Mouse (Mus musculus): ENCODE measurements at regions not wholly inside any gene's neighbourhood (a gene's known extent, or its start where the extent isn't known, plus 50 kb on each side); places are given as distances from the start of the nearest gene placed in this dataset.

DNA sequence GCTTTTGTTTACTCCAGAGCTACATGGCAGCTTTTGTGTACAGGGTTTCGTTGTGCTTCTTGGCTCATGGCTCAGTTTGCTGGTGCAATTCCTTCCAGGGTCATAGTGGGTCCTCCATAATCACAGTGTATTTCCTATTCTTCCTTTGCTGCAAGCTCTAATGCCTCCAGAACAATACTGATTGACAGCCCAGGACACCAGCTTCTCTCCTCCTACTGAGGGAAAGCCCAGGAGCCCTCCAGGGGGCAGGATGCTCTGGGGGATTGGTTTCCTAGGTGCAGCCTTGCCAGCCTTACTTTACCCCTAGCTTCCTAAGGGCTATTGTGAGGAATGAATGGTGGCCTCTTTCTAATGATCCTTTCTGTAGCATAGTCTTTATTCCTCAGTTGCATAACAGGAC lies 224.6 kb downstream of the Ice1 start:
- no peak for ATAC-seq (ENCODE audit: insufficient number of reproducible peaks, low FRiP score, low TSS enrichment)

DNA sequence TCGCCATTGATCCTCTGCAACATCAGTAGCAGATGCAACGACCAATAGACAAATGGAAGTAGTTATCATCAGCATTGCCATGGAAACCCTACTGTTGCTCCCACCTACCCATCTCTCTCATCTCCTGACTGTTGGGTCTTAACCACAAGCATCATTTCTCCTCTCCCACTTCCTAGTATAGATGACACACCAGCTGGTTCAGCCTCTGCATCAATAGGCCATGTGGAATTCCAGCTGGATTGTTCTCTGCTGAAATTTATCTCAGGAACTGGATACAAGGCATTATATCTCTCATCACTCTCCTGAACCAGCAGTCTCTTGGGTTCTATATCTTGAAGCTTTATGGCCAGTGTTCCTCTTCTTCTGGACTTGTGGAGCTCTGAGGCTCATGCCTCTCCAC lies 219.3 kb downstream of the Ice1 start:
- no peak for ATAC-seq (ENCODE audit: insufficient number of reproducible peaks, low FRiP score, low TSS enrichment)

DNA sequence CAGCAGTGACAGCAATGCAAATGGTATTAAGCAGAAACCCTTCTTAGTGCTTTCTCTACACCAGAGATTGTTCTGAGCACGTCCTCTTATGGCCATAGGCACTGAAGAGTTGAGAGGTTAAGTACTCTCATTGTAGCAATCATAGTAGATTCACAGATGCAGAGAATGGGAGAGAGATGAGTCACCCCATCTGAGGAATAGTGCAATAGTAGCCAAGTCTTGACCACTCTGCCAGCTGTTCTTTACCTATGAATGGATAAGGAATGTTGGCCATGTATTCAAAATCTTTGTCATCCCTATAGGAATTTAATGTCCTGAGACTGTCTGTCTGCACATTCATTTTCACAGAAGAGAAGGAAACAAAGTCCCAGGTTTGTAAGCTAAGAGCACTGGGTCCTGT lies 198.0 kb downstream of the Ice1 start:
- no peak for ATAC-seq (ENCODE audit: insufficient number of reproducible peaks, low FRiP score, low TSS enrichment)

DNA sequence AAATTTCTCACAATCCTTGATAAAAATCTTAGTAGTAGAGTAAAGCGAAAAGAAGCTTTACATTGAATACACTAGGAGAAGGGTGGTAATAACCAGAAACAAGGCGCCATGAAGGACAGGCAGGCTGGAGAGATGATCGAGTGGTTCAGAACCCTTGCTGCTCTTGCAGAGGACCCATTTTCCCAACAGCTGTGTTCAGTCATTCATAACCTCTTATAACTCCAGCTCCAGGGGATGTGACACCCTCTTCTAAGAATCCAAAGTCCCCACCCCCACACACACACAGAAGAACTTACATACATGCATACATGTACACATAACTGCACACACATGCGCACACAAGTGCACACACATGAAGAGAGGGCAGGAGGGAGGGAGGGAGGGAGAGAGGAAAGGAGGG lies 190.5 kb downstream of the Ice1 start:
- ATAC-seq (ENCODE audit: insufficient number of reproducible peaks, low FRiP score, low TSS enrichment) = no peak

DNA sequence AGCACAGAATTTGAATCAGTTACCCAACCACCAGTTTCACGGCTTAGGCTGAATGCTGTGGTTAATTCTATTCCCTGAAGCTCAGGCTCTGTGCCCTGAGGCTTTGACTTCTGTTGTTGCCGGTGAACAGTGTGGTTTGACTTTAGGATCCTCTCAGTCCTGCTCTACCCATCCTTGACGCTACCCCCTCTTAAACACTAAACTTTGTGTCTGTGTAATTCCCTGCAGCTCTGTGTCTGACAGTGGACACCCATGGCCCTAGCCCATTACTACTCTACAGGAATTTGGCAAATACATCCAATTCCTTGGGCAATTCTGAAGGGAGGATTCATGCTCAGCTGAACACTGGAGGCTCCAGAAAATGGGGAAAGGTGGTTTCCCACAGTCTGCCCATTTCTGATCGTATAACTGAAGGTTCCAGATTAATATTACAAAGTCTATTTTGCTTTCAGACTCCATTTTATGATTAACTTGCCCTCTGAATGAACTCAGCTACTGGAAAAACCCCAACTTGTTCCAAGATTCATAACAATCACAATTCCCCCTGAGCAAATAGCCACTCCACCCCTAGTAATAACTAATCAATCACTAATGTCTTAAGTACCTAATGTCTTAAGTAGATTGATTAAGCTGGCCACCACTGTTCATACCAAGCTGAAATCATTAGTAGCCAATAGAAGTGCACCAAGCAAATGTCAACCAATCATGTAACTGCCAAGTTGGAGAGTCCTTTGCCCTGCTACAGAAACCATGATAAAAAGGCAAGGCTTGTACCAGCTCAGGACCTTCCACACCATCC lies 182.6 kb downstream of the Ice1 start:
- ATAC-seq (ENCODE audit: insufficient number of reproducible peaks, low FRiP score, low TSS enrichment) = no peak

DNA sequence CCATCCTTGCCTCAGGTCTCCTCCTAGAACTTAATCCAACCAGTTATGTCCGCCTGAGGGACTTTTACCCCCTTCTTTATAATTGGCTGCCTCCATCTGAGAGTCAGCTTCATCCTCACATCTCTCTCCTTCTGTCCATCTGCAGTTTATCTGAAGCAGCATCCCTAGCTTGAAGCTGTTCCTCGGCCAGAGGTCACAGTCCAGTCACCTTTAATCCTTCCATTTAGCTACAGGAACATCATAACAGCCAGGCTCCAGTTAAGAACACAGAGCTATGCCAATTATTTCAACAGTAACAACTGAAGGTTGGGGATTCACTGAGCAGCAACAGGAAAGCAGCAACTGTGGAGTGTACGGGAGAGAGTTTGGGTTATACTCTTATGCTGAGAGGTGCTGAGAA lies 179.0 kb downstream of the Ice1 start:
- no peak for ATAC-seq (ENCODE audit: insufficient number of reproducible peaks, low FRiP score, low TSS enrichment)

DNA sequence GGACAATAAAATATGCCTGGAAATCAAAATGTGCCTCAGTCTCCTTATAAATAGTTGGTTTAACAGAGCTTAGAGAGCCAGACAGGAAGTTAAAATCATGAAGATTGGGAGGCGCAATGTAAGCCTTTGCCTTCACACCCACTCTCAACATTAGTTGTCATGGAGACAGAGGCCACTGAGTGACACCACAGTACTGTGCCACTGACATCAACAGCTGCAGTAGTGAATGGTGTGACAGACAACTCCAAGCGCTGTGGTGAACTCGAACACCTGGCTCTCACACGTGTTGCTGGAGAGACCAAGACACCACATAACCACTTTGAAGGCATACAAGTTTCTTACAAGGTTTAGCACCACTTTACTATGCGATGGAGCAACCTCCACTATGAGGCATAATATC lies 172.4 kb downstream of the Ice1 start:
- ATAC-seq (ENCODE audit: insufficient number of reproducible peaks, low FRiP score, low TSS enrichment) = no peak

DNA sequence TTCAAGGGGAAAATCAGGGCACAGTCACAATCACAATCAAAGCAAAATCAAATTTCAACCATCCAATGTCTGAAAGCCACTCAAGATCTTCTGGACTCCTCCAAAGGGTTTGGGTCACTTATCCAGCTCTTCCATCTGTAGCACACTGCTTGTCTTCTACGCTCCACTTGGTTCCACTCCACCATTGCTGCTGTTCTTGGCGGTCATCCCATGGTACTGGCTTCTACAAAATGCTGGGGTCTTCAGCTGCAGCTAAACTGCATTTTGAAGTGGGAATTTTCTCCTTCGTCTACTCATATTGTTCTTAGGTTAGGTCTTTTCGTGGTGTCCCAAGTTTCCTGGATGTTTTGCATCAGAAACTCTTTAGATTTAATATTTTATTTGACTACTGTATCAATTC lies 162.7 kb downstream of the Ice1 start:
- ATAC-seq (ENCODE audit: insufficient number of reproducible peaks, low FRiP score, low TSS enrichment) = no peak

DNA sequence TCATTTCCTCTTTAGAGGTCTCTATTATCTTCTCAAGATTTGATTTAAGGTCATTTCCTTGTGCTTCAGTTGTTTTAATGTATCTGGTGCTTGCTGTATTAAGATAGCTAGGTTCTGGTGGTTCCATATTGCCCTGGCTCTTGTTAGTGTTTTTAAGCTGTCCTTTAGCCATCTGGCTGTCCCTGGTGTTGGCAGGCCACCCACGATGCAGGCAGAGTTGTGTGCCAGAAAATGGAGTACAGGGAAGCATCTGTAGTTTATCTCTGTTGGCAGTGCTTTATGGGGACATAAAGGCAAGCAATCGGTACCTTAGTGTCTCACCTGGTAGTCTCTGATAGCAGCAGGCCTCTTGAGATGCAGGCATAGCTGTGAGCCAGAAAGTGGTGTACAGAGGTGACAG lies 162.1 kb downstream of the Ice1 start:
- ATAC-seq (ENCODE audit: insufficient number of reproducible peaks, low FRiP score, low TSS enrichment) = 0 out of 2 replicates have a peak, but pooled peaks have one; percentile 26

DNA sequence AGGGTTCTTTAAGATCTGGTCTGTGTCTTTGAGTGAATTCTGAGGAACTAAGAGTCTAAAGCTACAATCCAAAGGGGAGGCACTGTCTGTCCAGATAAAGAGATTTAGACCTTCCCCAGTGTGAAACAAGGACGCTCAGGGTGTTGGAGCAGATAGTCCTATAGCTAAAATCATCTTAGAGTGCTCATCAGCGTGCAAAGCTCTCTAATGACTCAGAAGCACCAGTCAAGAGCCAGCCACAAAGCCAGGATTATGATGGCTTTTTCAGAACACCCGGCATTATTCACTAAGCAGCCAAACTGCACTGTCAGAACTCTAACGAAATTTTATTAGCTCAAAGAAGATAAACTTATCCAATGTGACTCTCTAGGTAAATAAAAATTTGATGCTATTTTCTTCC lies 138.1 kb downstream of the Ice1 start:
- no peak for ATAC-seq (ENCODE audit: insufficient number of reproducible peaks, low FRiP score, low TSS enrichment)

All from cerebellum, adult (tissue).